Mouse (Mus musculus) embryonic facial prominence, embryonic 13.5 days (tissue): ENCODE measurements at regions not wholly inside any gene's neighbourhood (a gene's known extent, or its start where the extent isn't known, plus 50 kb on each side); places are given as distances from the start of the nearest gene placed in this dataset.

Experiments used
- ATAC-seq: fragments of 200-750 bp; cut with Nextera tagmentation; 2 replicates; pipeline ENCODE4 v1.8.0; 2017; ENCODE audit warnings: low read depth; ENCODE audit not compliant: insufficient number of reproducible peaks, insufficient read depth, low FRiP score, low TSS enrichment
- H3K27ac ChIP-seq: fragments of 300-500 bp; sonication (generic); 2 replicates; pipeline ENCODE4 v1.5.1; 2015; ENCODE audit warnings: moderate library complexity, mild to moderate bottlenecking, inconsistent platforms
- H3K27me3 ChIP-seq: fragments of 300-500 bp; sonication (generic); 2 replicates; pipeline ENCODE4 v1.6.1; 2015; ENCODE audit warnings: mild to moderate bottlenecking, inconsistent platforms
- H3K36me3 ChIP-seq: fragments of 300-500 bp; sonication (generic); 2 replicates; pipeline ENCODE4 v1.6.1; 2015; ENCODE audit warnings: mild to moderate bottlenecking, inconsistent platforms
- H3K4me1 ChIP-seq: fragments of 300-500 bp; sonication (generic); 2 replicates; pipeline ENCODE4 v1.6.1; 2015; ENCODE audit warnings: inconsistent platforms
- H3K4me2 ChIP-seq: fragments of 300-500 bp; sonication (generic); 2 replicates; pipeline ENCODE4 v1.6.1; 2015; ENCODE audit warnings: moderate library complexity, mild to moderate bottlenecking, inconsistent platforms
- H3K4me3 ChIP-seq: fragments of 300-500 bp; sonication (generic); 2 replicates; pipeline ENCODE4 v1.5.1; 2015; ENCODE audit warnings: mild to moderate bottlenecking, inconsistent platforms
- H3K9ac ChIP-seq: fragments of 300-500 bp; sonication (generic); 2 replicates; pipeline ENCODE4 v1.6.1; 2015; ENCODE audit warnings: mild to moderate bottlenecking, inconsistent platforms
- H3K9me3 ChIP-seq: fragments of 300-500 bp; sonication (generic); 2 replicates; pipeline ENCODE4 v1.6.1; 2016; ENCODE audit warnings: inconsistent platforms
- WGBS: fragments of 180-500 bp; shearing (Covaris S2); methylation state at CpG from one replicate; pipeline ENCODE4 v1.1.7; 2015; ENCODE audit warnings: mixed read lengths; 5-methylcytosine and 5-hydroxymethylcytosine counted together

DNA sequence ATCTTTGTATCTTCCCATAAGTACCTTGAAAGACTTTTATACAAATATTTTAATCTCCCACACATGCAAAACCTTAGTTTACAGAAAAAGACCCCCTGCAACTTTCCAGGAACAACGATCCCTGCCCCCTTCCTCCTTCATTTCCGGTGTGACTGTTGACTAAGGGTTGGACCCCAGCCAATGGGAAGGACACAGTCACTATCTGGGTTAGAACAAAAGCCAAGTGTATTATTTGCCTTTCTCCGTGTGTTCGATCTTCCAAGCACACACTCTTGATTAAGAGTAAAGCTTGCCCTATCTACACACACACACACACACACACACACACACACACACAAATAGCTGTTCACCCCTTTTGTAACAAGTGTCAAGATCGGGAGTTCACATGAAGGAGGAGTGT, 172.8 kb upstream of the Atp2b1 start:
- H3K9me3 ChIP-seq: no peaks in the 10 kb centered on the region
- H3K9ac ChIP-seq: no peak overlapping the region
- H3K4me1 ChIP-seq: peaks cover 8% of the 10 kb centered on the region; the same call in 1 of the 2 replicates
- no peak overlapping the region for H3K27ac ChIP-seq
- no peak overlapping the region for H3K4me2 ChIP-seq
- no peak for ATAC-seq
- H3K4me3 ChIP-seq: no peak overlapping the region
- no peaks in the 10 kb centered on the region for H3K27me3 ChIP-seq
- H3K36me3 ChIP-seq: no peaks in the 10 kb centered on the region
- WGBS: 73% methylated on average over 5 of the region's 5 CpGs

DNA sequence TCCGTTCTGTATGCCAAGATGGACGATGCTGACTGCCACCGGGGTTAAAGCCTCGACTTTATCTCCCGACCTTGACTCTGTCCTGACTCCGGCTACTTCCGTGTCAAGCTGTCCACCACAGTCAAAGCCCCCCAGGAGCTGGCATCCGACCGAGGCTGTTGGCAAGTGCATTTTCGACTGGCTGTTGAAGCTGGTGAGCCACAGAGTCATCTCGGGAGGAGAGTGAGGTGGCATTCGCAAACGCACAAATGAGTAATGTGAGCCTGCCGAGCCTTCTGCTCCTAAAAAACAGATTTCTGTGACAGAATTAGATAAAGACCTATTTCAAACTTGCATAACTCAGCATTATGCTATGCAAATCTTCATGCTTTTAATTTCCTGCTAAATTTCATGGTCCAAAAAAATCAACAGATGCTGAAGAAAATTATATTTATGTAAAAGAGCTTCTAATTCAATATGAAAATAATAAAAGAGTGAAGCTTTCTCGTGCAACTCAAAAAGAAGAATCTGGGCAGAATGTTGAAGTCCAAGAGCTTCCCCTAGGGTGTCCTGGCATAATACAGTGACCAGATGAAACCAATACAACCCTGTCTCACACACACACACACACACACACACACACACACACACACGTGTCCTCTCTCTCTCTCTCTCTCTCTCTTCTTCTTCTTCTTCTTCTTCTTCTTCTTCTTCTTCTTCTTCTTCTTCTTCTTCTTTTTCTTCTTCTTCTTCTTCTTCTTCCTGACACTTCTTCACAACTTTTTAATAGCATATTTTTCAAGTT, 171.2 kb upstream of the Atp2b1 start:
- Histone ChIP-seq H3K9ac (no peak overlapping the region), H3K9me3 (no peaks in the 10 kb centered on the region), H3K36me3 (no peaks in the 10 kb centered on the region), H3K4me1 (peaks cover 8% of the 10 kb centered on the region; the same call in 1 of the 2 replicates), H3K27ac (no peak overlapping the region), H3K4me2 (no peak overlapping the region), H3K4me3 (no peak overlapping the region), H3K27me3 (no peaks in the 10 kb centered on the region)
- WGBS: 67% methylated on average over 16 of the region's 16 CpGs
- ATAC-seq: no peak

DNA sequence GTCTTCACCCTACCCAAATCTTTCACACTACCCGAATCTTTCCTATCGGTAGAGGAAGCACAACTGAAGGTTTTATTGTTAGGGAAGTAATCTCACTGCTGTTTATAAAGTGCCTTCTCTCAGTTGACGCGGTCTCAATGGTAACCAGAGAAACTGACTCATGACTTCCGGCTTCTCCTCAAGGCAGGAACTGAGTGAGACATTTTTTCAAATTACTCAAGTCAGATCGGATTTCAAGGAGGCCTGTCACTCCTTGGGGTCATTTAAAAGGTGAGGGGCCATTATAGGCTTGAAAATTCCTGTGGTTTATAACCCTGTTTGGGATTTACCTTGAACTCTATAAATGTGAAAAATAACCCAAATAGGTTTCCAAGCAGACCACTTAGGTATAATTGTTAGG, 170.0 kb upstream of the Atp2b1 start:
- 13% methylated on average over 6 of the region's 6 CpGs for WGBS
- H3K4me2 ChIP-seq: no peak overlapping the region
- H3K27ac ChIP-seq: no peak overlapping the region
- H3K27me3 ChIP-seq: no peaks in the 10 kb centered on the region
- H3K4me1 ChIP-seq: peaks cover 13% of the 10 kb centered on the region
- H3K36me3 ChIP-seq: no peaks in the 10 kb centered on the region
- H3K9ac ChIP-seq: no peak overlapping the region
- no peaks in the 10 kb centered on the region for H3K9me3 ChIP-seq
- no peak for ATAC-seq
- H3K4me3 ChIP-seq: no peak overlapping the region

DNA sequence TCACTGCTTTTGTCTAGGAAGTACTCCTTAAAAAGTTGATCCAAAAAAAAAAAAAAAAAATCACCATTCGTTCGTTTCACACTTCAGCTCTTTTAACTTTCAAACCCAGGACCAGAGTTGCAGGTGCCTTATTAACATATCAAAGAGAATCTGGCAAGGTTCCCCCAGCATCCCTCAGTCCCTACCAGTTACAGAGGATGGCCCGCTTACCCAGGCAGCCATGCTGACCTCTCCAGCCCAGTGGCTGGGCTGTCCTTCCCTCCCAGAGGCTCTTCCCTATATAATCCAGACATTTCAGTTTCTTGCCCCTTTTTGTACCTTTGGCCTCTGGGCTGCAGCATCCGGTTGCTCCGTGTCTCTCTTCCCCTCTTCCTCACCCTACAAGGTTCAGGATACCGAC, 169.5 kb upstream of the Atp2b1 start:
- no peak overlapping the region for H3K4me3 ChIP-seq
- H3K27me3 ChIP-seq: no peaks in the 10 kb centered on the region
- no peak overlapping the region for H3K27ac ChIP-seq
- no peaks in the 10 kb centered on the region for H3K9me3 ChIP-seq
- 19% methylated on average over 6 of the region's 6 CpGs for WGBS
- H3K9ac ChIP-seq: no peak overlapping the region
- no peak for ATAC-seq
- no peak overlapping the region for H3K4me2 ChIP-seq
- peaks cover 14% of the 10 kb centered on the region for H3K4me1 ChIP-seq
- no peaks in the 10 kb centered on the region for H3K36me3 ChIP-seq

DNA sequence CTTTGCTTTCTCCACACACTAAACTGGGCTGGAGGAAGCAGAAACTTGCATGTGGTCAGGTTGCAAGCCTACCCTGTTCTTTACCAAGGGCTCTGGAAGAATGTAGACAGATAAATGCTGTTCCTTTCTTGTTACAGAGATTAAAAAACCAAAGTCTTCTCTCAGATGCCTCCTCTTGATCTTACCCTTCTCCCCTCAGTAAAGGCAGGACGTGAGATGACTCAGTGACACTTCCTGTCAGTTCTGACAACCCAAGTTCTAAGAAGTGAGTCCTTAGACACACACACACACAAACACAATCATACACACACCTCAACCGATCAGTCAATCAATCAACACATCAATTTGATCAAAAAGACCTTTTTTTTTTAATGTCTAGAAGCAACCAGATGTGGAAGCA, 168.8 kb upstream of the Atp2b1 start:
- 65% methylated on average over 2 of the region's 2 CpGs for WGBS
- H3K27me3 ChIP-seq: no peaks in the 10 kb centered on the region
- no peak overlapping the region for H3K27ac ChIP-seq
- no peaks in the 10 kb centered on the region for H3K36me3 ChIP-seq
- H3K4me3 ChIP-seq: no peak overlapping the region
- H3K4me1 ChIP-seq: peaks cover 14% of the 10 kb centered on the region
- H3K9ac ChIP-seq: no peak overlapping the region
- no peaks in the 10 kb centered on the region for H3K9me3 ChIP-seq
- no peak overlapping the region for H3K4me2 ChIP-seq
- no peak for ATAC-seq

DNA sequence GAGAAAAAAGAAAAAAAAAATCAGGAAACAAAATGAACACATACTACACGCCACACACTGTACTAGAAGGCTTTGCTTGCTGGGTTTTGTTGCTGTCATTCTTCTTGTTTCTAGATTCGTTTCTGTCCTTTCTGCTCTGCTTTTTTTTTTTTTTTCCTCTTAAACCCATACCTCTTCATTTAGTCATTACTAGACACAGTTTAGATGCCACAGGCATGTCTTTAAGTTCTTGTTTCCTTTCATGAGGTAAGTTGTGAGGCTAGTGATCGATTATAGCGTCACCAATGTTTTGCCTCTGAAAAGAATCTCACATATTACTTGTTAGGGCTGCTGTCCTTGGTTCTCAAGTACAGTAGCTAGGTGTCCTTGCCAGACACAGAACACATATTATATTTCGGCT, 168.3 kb upstream of the Atp2b1 start:
- Histone ChIP-seq H3K9ac (no peak overlapping the region), H3K9me3 (no peaks in the 10 kb centered on the region), H3K27ac (no peak overlapping the region), H3K4me2 (no peak overlapping the region), H3K36me3 (no peaks in the 10 kb centered on the region), H3K27me3 (no peaks in the 10 kb centered on the region), H3K4me3 (no peak overlapping the region), H3K4me1 (peaks cover 14% of the 10 kb centered on the region)
- no peak for ATAC-seq
- WGBS: 81% methylated on average over 5 of the region's 5 CpGs

DNA sequence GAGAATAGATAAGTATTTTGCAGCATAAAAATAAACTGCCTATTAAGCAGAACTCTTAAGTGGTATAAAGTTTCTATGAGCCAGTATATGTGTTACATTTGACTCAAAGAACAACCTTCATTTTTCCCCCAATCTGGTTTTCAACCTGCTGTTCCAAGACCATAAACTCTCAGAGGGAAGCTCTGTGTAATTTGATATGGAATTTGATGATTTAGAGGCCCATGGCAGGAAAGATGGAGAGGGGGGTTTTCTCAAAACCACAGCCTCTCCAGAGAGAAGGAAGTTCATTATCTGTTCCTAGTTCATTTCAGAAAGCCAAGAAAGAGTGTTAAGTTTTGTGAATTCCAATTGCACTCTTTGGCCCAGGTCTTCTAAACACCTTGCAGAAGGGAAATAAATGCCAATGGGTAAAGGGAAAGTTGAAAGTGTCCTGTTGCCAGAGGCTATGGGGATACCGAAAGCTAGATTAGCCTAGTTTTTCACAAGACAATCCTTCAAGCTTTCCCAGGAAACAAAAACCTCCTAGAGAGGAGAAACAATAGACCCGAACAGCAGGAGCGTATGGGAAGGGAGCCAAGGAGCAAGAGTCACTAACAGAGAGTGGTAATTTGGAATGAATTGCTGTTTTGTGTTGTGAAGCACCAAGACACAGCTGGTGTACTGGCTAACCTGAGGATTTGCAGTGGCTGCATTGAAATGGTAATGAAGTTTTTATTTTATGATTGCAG, 165.2 kb upstream of the Atp2b1 start:
- Histone ChIP-seq H3K4me1 (peaks cover 19% of the 10 kb centered on the region), H3K9ac (no peak overlapping the region), H3K27ac (peak overlapping the region; percentile 28; the same call in 1 of the 2 replicates), H3K4me2 (no peak overlapping the region), H3K36me3 (no peaks in the 10 kb centered on the region), H3K9me3 (no peaks in the 10 kb centered on the region), H3K27me3 (no peaks in the 10 kb centered on the region), H3K4me3 (no peak overlapping the region)
- no peak for ATAC-seq
- 21% methylated on average over 3 of the region's 3 CpGs for WGBS

DNA sequence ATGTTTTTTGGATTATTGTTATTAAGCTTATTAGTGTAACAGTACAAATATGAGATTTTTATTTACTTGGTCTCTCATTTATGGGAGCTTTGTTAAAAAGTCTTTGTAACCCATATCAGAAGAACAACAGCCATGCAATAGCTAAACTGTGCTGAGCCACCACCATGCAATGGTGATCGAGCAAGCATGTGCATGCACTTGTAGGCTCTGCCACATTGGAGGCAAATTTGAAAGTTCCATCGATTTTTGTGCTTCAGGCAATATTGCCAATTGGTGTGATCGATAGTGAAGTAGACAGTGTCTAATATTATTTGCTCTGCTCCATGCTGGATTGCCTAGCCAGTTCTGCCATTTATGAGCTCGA, 164.6 kb upstream of the Atp2b1 start:
- no peaks in the 10 kb centered on the region for H3K9me3 ChIP-seq
- no peak overlapping the region for H3K9ac ChIP-seq
- H3K27ac ChIP-seq: no peak overlapping the region
- no peak overlapping the region for H3K4me3 ChIP-seq
- H3K4me2 ChIP-seq: no peak overlapping the region
- H3K4me1 ChIP-seq: peaks cover 15% of the 10 kb centered on the region
- H3K27me3 ChIP-seq: no peaks in the 10 kb centered on the region
- no peak for ATAC-seq
- WGBS: 66% methylated on average over 4 of the region's 4 CpGs
- H3K36me3 ChIP-seq: no peaks in the 10 kb centered on the region

DNA sequence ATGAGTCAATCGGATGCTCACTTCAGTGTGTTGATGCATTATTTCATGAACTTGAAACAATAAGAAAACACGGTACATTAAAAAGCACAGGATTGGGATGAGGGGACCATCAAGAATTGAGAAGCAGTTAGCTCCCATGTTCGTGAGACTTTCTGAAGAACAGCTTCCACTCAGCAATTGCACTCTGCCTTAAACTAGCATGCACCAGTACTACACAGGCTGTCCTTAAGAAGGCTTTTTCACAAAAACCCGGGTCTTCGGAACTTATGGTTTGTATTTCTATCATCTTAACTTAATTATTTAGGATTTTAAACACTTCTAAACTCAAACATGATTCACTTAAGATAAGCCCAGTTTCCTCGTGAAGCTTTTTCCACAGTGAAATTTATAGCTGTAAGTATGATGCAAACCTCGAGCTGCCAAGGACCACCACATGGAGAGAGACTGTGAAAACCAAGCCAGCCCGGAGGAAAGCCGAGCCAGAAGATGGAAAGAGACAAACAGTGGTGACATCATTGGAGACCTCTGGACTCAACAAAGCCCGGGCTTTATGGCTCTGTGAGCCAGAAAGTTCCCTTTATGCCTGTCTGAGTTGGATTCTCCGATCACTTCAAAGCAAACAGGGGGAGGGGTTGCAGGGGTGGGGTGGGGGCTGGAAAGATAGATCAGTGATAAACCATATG, 162.7 kb upstream of the Atp2b1 start:
- no peak for ATAC-seq
- H3K27me3 ChIP-seq: no peaks in the 10 kb centered on the region
- no peaks in the 10 kb centered on the region for H3K9me3 ChIP-seq
- no peak overlapping the region for H3K27ac ChIP-seq
- H3K36me3 ChIP-seq: no peaks in the 10 kb centered on the region
- H3K4me3 ChIP-seq: no peak overlapping the region
- 39% methylated on average over 11 of the region's 11 CpGs for WGBS
- H3K9ac ChIP-seq: no peak overlapping the region
- H3K4me1 ChIP-seq: peaks cover 13% of the 10 kb centered on the region
- H3K4me2 ChIP-seq: 0 out of 2 replicates have a peak overlapping the region, but pooled peaks have one; percentile 11

DNA sequence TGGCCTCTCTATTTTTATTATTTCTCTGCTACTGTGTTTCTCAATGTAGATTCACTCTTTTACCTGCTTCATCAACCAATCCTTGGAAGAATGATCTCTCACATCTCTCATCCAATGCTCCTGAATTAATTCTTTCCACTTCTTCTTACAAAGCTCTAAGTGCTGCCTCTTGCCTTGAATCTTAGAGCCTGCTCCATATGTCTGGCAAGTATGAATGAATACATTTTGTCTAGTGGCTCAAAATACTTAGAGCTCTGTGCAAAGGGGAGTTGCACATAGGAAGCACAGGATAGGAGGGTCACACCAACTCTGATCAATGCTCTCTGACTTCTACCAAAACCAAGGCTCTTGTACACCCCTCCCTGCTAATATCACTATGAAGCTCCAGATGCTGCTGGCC, 153.1 kb upstream of the Atp2b1 start:
- Histone ChIP-seq H3K4me1 (no peaks in the 10 kb centered on the region), H3K9me3 (no peaks in the 10 kb centered on the region), H3K4me3 (no peak overlapping the region), H3K9ac (no peak overlapping the region), H3K4me2 (no peak overlapping the region), H3K27ac (no peak overlapping the region), H3K27me3 (no peaks in the 10 kb centered on the region), H3K36me3 (no peaks in the 10 kb centered on the region)
- ATAC-seq: no peak

DNA sequence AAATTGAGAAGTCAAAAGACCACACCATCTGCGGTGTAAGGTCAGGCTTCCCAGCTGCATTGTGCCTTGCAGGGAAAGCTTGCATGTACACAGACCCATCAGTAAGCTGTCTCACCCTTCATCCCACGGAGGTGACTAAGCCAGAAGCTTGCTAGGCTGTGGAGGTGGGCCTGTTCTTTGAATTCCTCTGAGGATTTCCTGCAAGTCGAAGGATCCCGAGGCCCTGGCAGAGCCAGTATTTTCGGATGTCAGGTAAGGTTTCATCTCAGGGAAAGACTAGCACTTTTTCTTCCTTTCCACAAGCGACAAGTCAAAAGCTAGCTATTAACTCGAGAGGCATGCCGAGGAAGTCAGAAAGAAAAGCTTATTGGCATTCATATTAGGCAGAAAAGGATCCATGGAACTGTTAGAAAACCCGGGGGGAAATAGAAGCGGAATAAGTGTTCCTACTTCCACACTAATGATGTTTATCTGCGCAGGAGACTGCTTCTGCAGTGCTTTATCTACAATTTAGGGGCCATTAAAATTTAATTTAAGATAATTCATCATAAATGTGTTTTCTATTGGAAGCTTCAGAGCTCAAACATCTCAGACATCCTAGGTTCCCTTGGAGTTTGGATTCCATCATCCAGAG, 148.3 kb upstream of the Atp2b1 start:
- Histone ChIP-seq H3K4me1 (no peaks in the 10 kb centered on the region), H3K4me2 (no peak overlapping the region), H3K36me3 (no peaks in the 10 kb centered on the region), H3K4me3 (no peak overlapping the region), H3K9me3 (no peaks in the 10 kb centered on the region), H3K27me3 (no peaks in the 10 kb centered on the region), H3K9ac (no peak overlapping the region), H3K27ac (no peak overlapping the region)
- 51% methylated on average over 11 of the region's 11 CpGs for whole genome bisulfite sequencing
- ATAC-seq: no peak
